Mouse (Mus musculus) liver, embryonic 12.5 days (tissue): ENCODE results near the gene B4galnt3. TPM values are rescaled to one million over a fixed set of nuclear protein-coding genes. Genes with fewer than 3 reads are reported as not detected.
A peak's percentile ranks its signal among the peaks of the same experiment; 100 is the strongest.

ENCODE experiments used
- ATAC-seq: fragments of 200-750 bp; cut with Nextera tagmentation; 2 replicates; pipeline ENCODE4 v1.8.0; 2017; ENCODE audit warnings: moderate number of reproducible peaks, mild to moderate bottlenecking, moderate library complexity
- H3K27ac ChIP-seq: fragments of 300-500 bp; sonication (generic); 2 replicates; pipeline ENCODE4 v1.5.1; 2016; ENCODE audit warnings: mild to moderate bottlenecking
- H3K27me3 ChIP-seq: fragments of 300-500 bp; sonication (generic); replicated peaks from 2 replicates; pipeline ENCODE4 v1.6.1; 2016; ENCODE audit warnings: mild to moderate bottlenecking, moderate library complexity
- H3K36me3 ChIP-seq: fragments of 300-500 bp; sonication (generic); 2 replicates; pipeline ENCODE4 v1.6.1; 2016; ENCODE audit warnings: mild to moderate bottlenecking, moderate library complexity
- H3K4me1 ChIP-seq: fragments of 300-500 bp; sonication (generic); 2 replicates; pipeline ENCODE4 v1.6.1; 2016
- H3K4me2 ChIP-seq: fragments of 300-500 bp; sonication (generic); 2 replicates; pipeline ENCODE4 v1.6.1; 2016; ENCODE audit warnings: mild to moderate bottlenecking, moderate library complexity
- H3K4me3 ChIP-seq: fragments of 300-500 bp; sonication (generic); 2 replicates; pipeline ENCODE4 v1.5.1; 2016; ENCODE audit warnings: mild to moderate bottlenecking, moderate library complexity
- H3K9ac ChIP-seq: fragments of 300-500 bp; sonication (generic); 2 replicates; pipeline ENCODE4 v1.6.1; 2016; ENCODE audit warnings: mild to moderate bottlenecking, moderate library complexity
- H3K9me3 ChIP-seq: fragments of 300-500 bp; sonication (generic); replicated peaks from 2 replicates; pipeline ENCODE4 v1.6.1; 2016; ENCODE audit warnings: mild to moderate bottlenecking, moderate library complexity
- WGBS: fragments of 180-500 bp; shearing (Covaris S2); methylation state at CpG from one replicate; pipeline ENCODE4 v1.1.7; 2016; ENCODE audit not compliant: insufficient replicate concordance; 5-methylcytosine and 5-hydroxymethylcytosine counted together
- polyA plus RNA-seq: library from polyadenylated mRNA; unstranded; fragments of >200 nt; fragmentation: Nextera tagmentation; extraction: Ambion mirVana; gene quantifications from 2 replicates; pipeline ENCODE4 v1.2.1, GENCODE M21; 2016

Gene B4galnt3
- polyA plus RNA-seq, result 0.23 and 0.25 TPM in 2 replicates

- Histone ChIP-seq H3K4me1 (peaks cover 13% of the 10 kb centered on the region), H3K4me3 (peak within 1 kb of the TSS; percentile 49), H3K27ac (no peak within 1 kb of the TSS), H3K4me2 (peak within 1 kb of the TSS; percentile 75), H3K27me3 (peaks cover 73% of the 10 kb centered on the region), H3K9ac (no peak within 1 kb of the TSS), H3K9me3 (no peaks in the 10 kb centered on the region), H3K36me3 (no peaks in the 10 kb centered on the region)
- ATAC-seq, result peak; percentile 49
- under 1% methylated on average over 79 of the region's 79 CpGs for WGBS
Measured at GRCm38 (mm10) chr6:120294056-120294784, at the start of gene B4galnt3, which contains the start of gene D330020A13Rik. B4galnt3 (minus strand) TSS chr6:120294559. D330020A13Rik (plus strand) TSS chr6:120294364.

- H3K9me3 ChIP-seq, result no peaks in the 10 kb centered on the region
- ATAC-seq, result no peak
- peaks cover 98% of the 10 kb centered on the region for H3K36me3 ChIP-seq
- no peak overlapping the region for H3K4me2 ChIP-seq
- no peak overlapping the region for H3K27ac ChIP-seq
- H3K4me3 ChIP-seq, result no peak overlapping the region
- no peaks in the 10 kb centered on the region for H3K4me1 ChIP-seq
- H3K27me3 ChIP-seq, result no peaks in the 10 kb centered on the region
- no peak overlapping the region for H3K9ac ChIP-seq
- WGBS, result 88% methylated on average over 1 of the region's 1 CpGs
Measured at GRCm38 (mm10) chr6:120343992-120344391, 49.6 kb upstream of the B4galnt3 start.

- Histone ChIP-seq H3K9ac (no peak overlapping the region), H3K4me3 (no peak overlapping the region), H3K36me3 (peaks cover 93% of the 10 kb centered on the region), H3K9me3 (no peaks in the 10 kb centered on the region), H3K4me2 (no peak overlapping the region), H3K27ac (no peak overlapping the region), H3K27me3 (no peaks in the 10 kb centered on the region), H3K4me1 (no peaks in the 10 kb centered on the region)
- ATAC-seq, result no peak
- WGBS, result 66% methylated on average over 2 of the region's 2 CpGs
Measured at GRCm38 (mm10) chr6:120332351-120332750, 38.0 kb upstream of the B4galnt3 start.

- Histone ChIP-seq H3K27ac (no peak overlapping the region), H3K9me3 (no peaks in the 10 kb centered on the region), H3K4me1 (no peaks in the 10 kb centered on the region), H3K9ac (no peak overlapping the region), H3K36me3 (peaks cover 43% of the 10 kb centered on the region), H3K4me3 (no peak overlapping the region), H3K4me2 (no peak overlapping the region), H3K27me3 (no peaks in the 10 kb centered on the region)
- ATAC-seq, result no peak
- WGBS, result 29% methylated on average over 6 of the region's 6 CpGs
Measured at GRCm38 (mm10) chr6:120324295-120324927, 30.1 kb upstream of the B4galnt3 start.

- Histone ChIP-seq H3K4me1 (no peaks in the 10 kb centered on the region), H3K4me3 (no peak overlapping the region), H3K9ac (no peak overlapping the region), H3K27me3 (no peaks in the 10 kb centered on the region), H3K9me3 (no peaks in the 10 kb centered on the region), H3K27ac (no peak overlapping the region), H3K36me3 (peaks cover 23% of the 10 kb centered on the region), H3K4me2 (no peak overlapping the region)
- ATAC-seq, result no peak
- WGBS, result 67% methylated on average over 2 of the region's 2 CpGs
Measured at GRCm38 (mm10) chr6:120320369-120320768, 26.0 kb upstream of the B4galnt3 start.

- no peak overlapping the region for H3K4me2 ChIP-seq
- no peak for ATAC-seq
- H3K9ac ChIP-seq, result no peak overlapping the region
- H3K9me3 ChIP-seq, result no peaks in the 10 kb centered on the region
- no peaks in the 10 kb centered on the region for H3K27me3 ChIP-seq
- H3K4me1 ChIP-seq, result no peaks in the 10 kb centered on the region
- peaks cover 10% of the 10 kb centered on the region for H3K36me3 ChIP-seq
- 74% methylated on average over 9 of the region's 9 CpGs for WGBS
- H3K27ac ChIP-seq, result no peak overlapping the region
- no peak overlapping the region for H3K4me3 ChIP-seq
Measured at GRCm38 (mm10) chr6:120319129-120319528, 24.8 kb upstream of the B4galnt3 start.

- no peak overlapping the region for H3K4me3 ChIP-seq
- no peak for ATAC-seq
- no peak overlapping the region for H3K4me2 ChIP-seq
- H3K9ac ChIP-seq, result no peak overlapping the region
- no peaks in the 10 kb centered on the region for H3K9me3 ChIP-seq
- 66% methylated on average over 11 of the region's 11 CpGs for WGBS
- H3K27ac ChIP-seq, result no peak overlapping the region
- peaks cover 3% of the 10 kb centered on the region for H3K36me3 ChIP-seq
- no peaks in the 10 kb centered on the region for H3K27me3 ChIP-seq
- H3K4me1 ChIP-seq, result no peaks in the 10 kb centered on the region
Measured at GRCm38 (mm10) chr6:120318303-120318940, 24.1 kb upstream of the B4galnt3 start.

GRCm38 (mm10) chr6:120312443-120312842, 18.1 kb upstream of the B4galnt3 start:
- ATAC-seq, result no peak
- H3K36me3 ChIP-seq, result no peaks in the 10 kb centered on the region
- no peaks in the 10 kb centered on the region for H3K4me1 ChIP-seq
- H3K27me3 ChIP-seq, result no peaks in the 10 kb centered on the region
- no peak overlapping the region for H3K4me3 ChIP-seq
- H3K27ac ChIP-seq, result no peak overlapping the region
- no peak overlapping the region for H3K4me2 ChIP-seq
- no peak overlapping the region for H3K9ac ChIP-seq
- 20% methylated on average over 5 of the region's 5 CpGs for WGBS
- H3K9me3 ChIP-seq, result no peaks in the 10 kb centered on the region

GRCm38 (mm10) chr6:120309787-120310186, 15.4 kb upstream of the B4galnt3 start:
- Histone ChIP-seq H3K36me3 (no peaks in the 10 kb centered on the region), H3K4me1 (no peaks in the 10 kb centered on the region), H3K4me3 (no peak overlapping the region), H3K9ac (no peak overlapping the region), H3K9me3 (no peaks in the 10 kb centered on the region), H3K4me2 (no peak overlapping the region), H3K27me3 (no peaks in the 10 kb centered on the region), H3K27ac (no peak overlapping the region)
- no peak for ATAC-seq
- 49% methylated on average over 3 of the region's 3 CpGs for WGBS

GRCm38 (mm10) chr6:120309338-120309737, 15.0 kb upstream of the B4galnt3 start:
- ATAC-seq, result no peak
- Histone ChIP-seq H3K9me3 (no peaks in the 10 kb centered on the region), H3K4me1 (no peaks in the 10 kb centered on the region), H3K9ac (no peak overlapping the region), H3K4me2 (no peak overlapping the region), H3K4me3 (no peak overlapping the region), H3K36me3 (no peaks in the 10 kb centered on the region), H3K27me3 (no peaks in the 10 kb centered on the region), H3K27ac (no peak overlapping the region)
- WGBS, result 83% methylated on average over 9 of the region's 9 CpGs

- no peak overlapping the region for H3K4me2 ChIP-seq
- no peak for ATAC-seq
- H3K4me3 ChIP-seq, result no peak overlapping the region
- no peak overlapping the region for H3K27ac ChIP-seq
- no peaks in the 10 kb centered on the region for H3K9me3 ChIP-seq
- 56% methylated on average over 3 of the region's 3 CpGs for WGBS
- H3K9ac ChIP-seq, result no peak overlapping the region
- no peaks in the 10 kb centered on the region for H3K36me3 ChIP-seq
- peaks cover 17% of the 10 kb centered on the region for H3K27me3 ChIP-seq
- H3K4me1 ChIP-seq, result no peaks in the 10 kb centered on the region
Measured at GRCm38 (mm10) chr6:120306859-120307594, 12.7 kb upstream of the B4galnt3 start.
